Mouse (Mus musculus) ES-E14 (cell line): ENCODE results near the gene Eefsec.

Experiments used
- HCFC1 ChIP-seq: IDR thresholded peaks from 2 replicates; pipeline ENCODE4 v1.6.1; 2012; ENCODE audit warnings: low read length, inconsistent platforms, borderline replicate concordance; ENCODE audit not compliant: insufficient read depth
- MAFK ChIP-seq: IDR thresholded peaks from 2 replicates; pipeline ENCODE4 v1.6.1; 2014; ENCODE audit warnings: mild to moderate bottlenecking, low read depth, low read length, inconsistent platforms; ENCODE audit not compliant: insufficient read depth
- ZC3H11A ChIP-seq: IDR thresholded peaks from 2 replicates; pipeline ENCODE4 v1.6.1; 2012; ENCODE audit warnings: low read depth, mild to moderate bottlenecking, inconsistent platforms, low read length, borderline replicate concordance
- ZNF384 ChIP-seq: IDR thresholded peaks from 2 replicates; pipeline ENCODE4 v1.6.1; 2012; ENCODE audit warnings: low read depth, low read length, inconsistent platforms

DNA sequence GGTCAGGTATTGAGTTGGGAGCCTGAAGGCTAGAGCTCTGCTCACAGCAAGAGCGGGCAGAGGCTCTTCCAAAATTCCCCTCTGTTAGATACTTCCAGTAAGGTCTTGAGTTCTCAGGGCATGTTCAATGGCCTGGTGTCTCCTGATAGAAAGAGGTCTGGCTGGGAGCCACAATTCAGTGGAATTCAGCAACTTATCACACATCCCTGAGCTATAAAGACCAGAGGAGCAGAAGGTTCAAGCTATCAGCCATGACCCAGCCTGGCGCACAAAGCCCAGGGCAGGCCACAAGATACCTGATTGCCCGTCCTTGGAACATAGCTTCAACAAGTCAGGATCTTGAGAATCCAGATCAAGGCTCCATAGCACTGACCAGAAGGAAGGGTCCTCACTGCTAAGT lies 105.2 kb downstream of the Eefsec start:
- TF ChIP-seq MAFK (no peak), ZC3H11A (no peak), ZNF384 (no peak), HCFC1 (no peak)
